Mouse (Mus musculus) limb, embryonic 15.5 days (tissue): ENCODE results near the gene Isyna1. TPM values are rescaled to one million over a fixed set of nuclear protein-coding genes. Genes with fewer than 3 reads are reported as not detected.
A peak's percentile ranks its signal among the peaks of the same experiment; 100 is the strongest.
"Not testable (repeated sequence)": the region's sequence is repeated elsewhere in the genome, so short reads cannot be mapped to it uniquely, and the experiment has no call there.

Experiments
- ATAC-seq: fragments of 200-750 bp; cut with Nextera tagmentation; 2 replicates; pipeline ENCODE4 v1.8.0; 2017; ENCODE audit warnings: low read depth, moderate TSS enrichment; ENCODE audit not compliant: insufficient number of reproducible peaks, low FRiP score, low TSS enrichment
- H3K27ac ChIP-seq: fragments of 300-500 bp; sonication (generic); 2 replicates; pipeline ENCODE4 v1.5.1; 2015; ENCODE audit warnings: moderate library complexity, mild to moderate bottlenecking, inconsistent platforms
- H3K27me3 ChIP-seq: fragments of 300-500 bp; sonication (generic); 2 replicates; pipeline ENCODE4 v1.6.1; 2015; ENCODE audit warnings: inconsistent platforms
- H3K36me3 ChIP-seq: fragments of 300-500 bp; sonication (generic); 2 replicates; pipeline ENCODE4 v1.6.1; 2015; ENCODE audit warnings: inconsistent platforms
- H3K4me1 ChIP-seq: fragments of 300-500 bp; sonication (generic); 2 replicates; pipeline ENCODE4 v1.6.1; 2015; ENCODE audit warnings: inconsistent platforms
- H3K4me2 ChIP-seq: fragments of 300-500 bp; sonication (generic); 2 replicates; pipeline ENCODE4 v1.6.1; 2015; ENCODE audit warnings: mild to moderate bottlenecking, inconsistent platforms
- H3K4me3 ChIP-seq: fragments of 300-500 bp; sonication (generic); 2 replicates; pipeline ENCODE4 v1.5.1; 2015; ENCODE audit warnings: mild to moderate bottlenecking, inconsistent platforms
- H3K9ac ChIP-seq: fragments of 300-500 bp; sonication (generic); 2 replicates; pipeline ENCODE4 v1.6.1; 2015; ENCODE audit warnings: inconsistent platforms
- H3K9me3 ChIP-seq: fragments of 300-500 bp; sonication (generic); 2 replicates; pipeline ENCODE4 v1.6.1; 2016; ENCODE audit warnings: inconsistent platforms
- WGBS: fragments of 180-500 bp; shearing (Covaris S2); methylation state at CpG from one replicate; pipeline ENCODE4 v1.1.7; 2015; 5-methylcytosine and 5-hydroxymethylcytosine counted together
- polyA plus RNA-seq: library from polyadenylated mRNA; unstranded; fragments of >200 nt; fragmentation: Nextera tagmentation; extraction: Ambion mirVana; gene quantifications from 2 replicates; pipeline ENCODE4 v1.2.1, GENCODE M21; 2015

The Isyna1 gene
- polyA plus RNA-seq, 1 experiment from 2014 or later = 123 TPM

- Histone ChIP-seq H3K27me3 (no peaks in the 10 kb centered on the region), H3K4me3 (no peak overlapping the region), H3K9me3 (no peaks in the 10 kb centered on the region), H3K9ac (no peak overlapping the region), H3K4me2 (no peak overlapping the region), H3K36me3 (peaks cover 94% of the 10 kb centered on the region), H3K4me1 (no peaks in the 10 kb centered on the region), H3K27ac (no peak overlapping the region)
- ATAC-seq = no peak
- 91% methylated on average over 18 of the region's 18 CpGs for WGBS
Measured at GRCm38 (mm10) chr8:70583476-70584387, 10.4 kb upstream of the Isyna1 start.

- ATAC-seq = 0 out of 2 replicates have a peak, but pooled peaks have one; percentile 12
- no peak overlapping the region for H3K27ac ChIP-seq
- H3K27me3 ChIP-seq = no peaks in the 10 kb centered on the region
- no peak overlapping the region for H3K9ac ChIP-seq
- H3K4me3 ChIP-seq = no peak overlapping the region
- peaks cover 97% of the 10 kb centered on the region for H3K36me3 ChIP-seq
- H3K4me1 ChIP-seq = no peaks in the 10 kb centered on the region
- no peaks in the 10 kb centered on the region for H3K9me3 ChIP-seq
- WGBS = 88% methylated on average over 9 of the region's 9 CpGs
- H3K4me2 ChIP-seq = no peak overlapping the region
Measured at GRCm38 (mm10) chr8:70584606-70585257, 9.4 kb upstream of the Isyna1 start.

- no peak overlapping the region for H3K4me3 ChIP-seq
- H3K4me1 ChIP-seq = no peaks in the 10 kb centered on the region
- H3K4me2 ChIP-seq = no peak overlapping the region
- no peaks in the 10 kb centered on the region for H3K27me3 ChIP-seq
- H3K27ac ChIP-seq = no peak overlapping the region
- WGBS = 41% methylated on average over 7 of the region's 7 CpGs
- peaks cover 98% of the 10 kb centered on the region for H3K36me3 ChIP-seq
- no peak for ATAC-seq
- H3K9ac ChIP-seq = no peak overlapping the region
- no peaks in the 10 kb centered on the region for H3K9me3 ChIP-seq
Measured at GRCm38 (mm10) chr8:70585258-70585652, 8.9 kb upstream of the Isyna1 start.

- H3K9me3 ChIP-seq, H3K9ac ChIP-seq, H3K27me3 ChIP-seq, ATAC-seq, H3K27ac ChIP-seq, H3K4me3 ChIP-seq, H3K4me2 ChIP-seq, H3K4me1 ChIP-seq: not testable (repeated sequence)
- WGBS = 94% methylated on average over 4 of the region's 4 CpGs
- H3K36me3 ChIP-seq = peaks cover 85% of the 10 kb centered on the region
Measured at GRCm38 (mm10) chr8:70587955-70588354, 6.2 kb upstream of the Isyna1 start.

- H3K9ac ChIP-seq = no peak overlapping the region
- no peaks in the 10 kb centered on the region for H3K9me3 ChIP-seq
- no peak overlapping the region for H3K27ac ChIP-seq
- H3K4me3 ChIP-seq = no peak overlapping the region
- ATAC-seq = no peak
- H3K4me2 ChIP-seq = no peak overlapping the region
- 79% methylated on average over 12 of the region's 12 CpGs for WGBS
- H3K36me3 ChIP-seq = peaks cover 61% of the 10 kb centered on the region
- no peaks in the 10 kb centered on the region for H3K27me3 ChIP-seq
- peaks cover 33% of the 10 kb centered on the region for H3K4me1 ChIP-seq
Measured at GRCm38 (mm10) chr8:70591569-70591968, 2.6 kb upstream of the Isyna1 start.

GRCm38 (mm10) chr8:70593173-70593572 lies 1.0 kb upstream of the Isyna1 start:
- peak overlapping the region; percentile 65; the same call in 1 of the 2 replicates for H3K4me3 ChIP-seq
- no peaks in the 10 kb centered on the region for H3K27me3 ChIP-seq
- no peak overlapping the region for H3K9ac ChIP-seq
- WGBS = 55% methylated on average over 8 of the region's 8 CpGs
- peaks cover 49% of the 10 kb centered on the region for H3K4me1 ChIP-seq
- no peaks in the 10 kb centered on the region for H3K9me3 ChIP-seq
- peaks cover 46% of the 10 kb centered on the region for H3K36me3 ChIP-seq
- H3K27ac ChIP-seq = peak overlapping the region; percentile 73
- peak overlapping the region; percentile 99 for H3K4me2 ChIP-seq
- ATAC-seq = no peak

- WGBS = 7% methylated on average over 82 of the region's 82 CpGs
- peak overlapping the region; percentile 65 for H3K4me3 ChIP-seq
- H3K27ac ChIP-seq = peak overlapping the region; percentile 78
- no peaks in the 10 kb centered on the region for H3K27me3 ChIP-seq
- ATAC-seq = no peak
- peaks cover 39% of the 10 kb centered on the region for H3K36me3 ChIP-seq
- peak overlapping the region; percentile 57 for H3K9ac ChIP-seq
- H3K9me3 ChIP-seq = no peaks in the 10 kb centered on the region
- H3K4me2 ChIP-seq = peak overlapping the region; percentile 99
- peaks cover 66% of the 10 kb centered on the region for H3K4me1 ChIP-seq
Measured at GRCm38 (mm10) chr8:70594621-70595564, 720 bp downstream of the Isyna1 start.

GRCm38 (mm10) chr8:70595811-70596210 lies 1.6 kb downstream of the Isyna1 start:
- Histone ChIP-seq H3K4me1 (peaks cover 75% of the 10 kb centered on the region), H3K4me2 (peak overlapping the region; percentile 99; the same call in 1 of the 2 replicates), H3K27me3 (no peaks in the 10 kb centered on the region), H3K27ac (no peak overlapping the region), H3K36me3 (peaks cover 30% of the 10 kb centered on the region), H3K9ac (no peak overlapping the region), H3K4me3 (no peak overlapping the region; the same call in 1 of the 2 replicates), H3K9me3 (no peaks in the 10 kb centered on the region)
- WGBS = 95% methylated on average over 12 of the region's 12 CpGs
- no peak for ATAC-seq

GRCm38 (mm10) chr8:70596216-70596615 lies 2.0 kb downstream of the Isyna1 start:
- no peak for ATAC-seq
- no peak overlapping the region for H3K9ac ChIP-seq
- no peaks in the 10 kb centered on the region for H3K27me3 ChIP-seq
- 90% methylated on average over 18 of the region's 18 CpGs for WGBS
- H3K9me3 ChIP-seq = no peaks in the 10 kb centered on the region
- H3K4me3 ChIP-seq = no peak overlapping the region
- H3K4me1 ChIP-seq = peaks cover 79% of the 10 kb centered on the region
- H3K4me2 ChIP-seq = no peak overlapping the region
- no peak overlapping the region for H3K27ac ChIP-seq
- H3K36me3 ChIP-seq = peaks cover 29% of the 10 kb centered on the region

GRCm38 (mm10) chr8:70596775-70597416 lies 2.7 kb downstream of the Isyna1 start:
- H3K4me1 ChIP-seq = peaks cover 82% of the 10 kb centered on the region
- no peaks in the 10 kb centered on the region for H3K27me3 ChIP-seq
- no peaks in the 10 kb centered on the region for H3K9me3 ChIP-seq
- WGBS = 83% methylated on average over 17 of the region's 17 CpGs
- H3K4me2 ChIP-seq = peak overlapping the region; percentile 79; the same call in 1 of the 2 replicates
- no peak overlapping the region; the same call in 1 of the 2 replicates for H3K4me3 ChIP-seq
- H3K9ac ChIP-seq = no peak overlapping the region
- no peak for ATAC-seq
- H3K27ac ChIP-seq = no peak overlapping the region
- peaks cover 25% of the 10 kb centered on the region for H3K36me3 ChIP-seq
